Mouse (Mus musculus): ENCODE data around the gene Tmem216. TPM values are rescaled to one million over a fixed set of nuclear protein-coding genes. Genes with fewer than 3 reads are reported as not detected.

Tmem216 gene
- 52.9 and 54.1 TPM in 2 replicates for polyA plus RNA-seq (2016; fragmentation: Nextera tagmentation; extraction: Ambion mirVana)

DNA sequence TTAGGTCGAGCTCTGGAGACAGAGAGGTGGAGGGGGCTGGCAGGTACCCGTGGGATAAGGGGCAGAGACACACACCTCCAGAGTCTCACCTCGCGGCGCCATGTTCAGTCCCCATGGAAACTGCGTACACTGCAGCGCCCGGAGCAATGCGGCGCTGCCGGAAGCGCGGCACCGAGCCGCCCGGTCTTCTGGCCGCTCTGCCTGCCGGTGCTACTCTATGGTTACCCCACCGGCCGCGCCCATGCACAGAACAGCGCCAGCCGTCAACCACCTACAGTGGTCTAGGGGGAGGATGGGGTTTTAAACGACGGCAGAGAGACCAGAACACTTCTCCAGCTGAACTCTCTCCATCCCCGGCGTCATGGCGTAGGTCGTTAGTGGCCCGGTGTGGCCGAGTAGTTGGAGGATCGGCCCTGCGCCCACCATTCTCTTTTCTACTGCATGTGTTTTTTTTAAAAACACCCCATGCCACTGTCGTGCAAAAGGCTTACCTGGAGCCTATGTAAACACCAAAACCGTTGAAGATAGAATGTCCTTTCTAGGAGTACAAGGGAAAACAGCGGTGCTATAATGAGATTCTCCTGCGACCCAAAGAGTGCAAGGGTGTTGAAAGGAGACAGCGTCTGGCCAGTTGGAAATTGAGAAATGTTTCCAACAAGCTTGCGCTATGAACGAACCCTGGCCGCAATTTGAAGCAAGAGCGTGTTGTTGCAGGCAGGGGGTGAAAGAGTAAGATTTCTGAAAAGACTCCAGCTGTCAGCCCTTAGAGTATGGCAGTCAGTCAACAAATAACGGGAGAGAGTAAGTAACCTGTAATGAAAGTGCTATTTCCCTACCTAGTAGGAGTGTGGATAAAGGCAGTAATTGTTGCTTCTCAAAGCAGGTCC, at the start of gene Tmem216:
Tmem216 (minus strand) TSS at position 615 of the 887 bp plus-strand sequence.
- WGBS = 2% methylated on average over 43 of the region's 43 CpGs
- Histone ChIP-seq H3K4me3 (replicated peaks) (peak within 1 kb of the TSS; percentile 65), H3K36me3 (replicated peaks) (peaks cover 13% of the 10 kb centered on the region), H3K27ac (peak within 1 kb of the TSS; percentile 83), H3K9me3 (no peaks in the 10 kb centered on the region), H3K27me3 (no peaks in the 10 kb centered on the region), H3K4me2 (peak within 1 kb of the TSS; percentile 77), H3K9ac (peak within 1 kb of the TSS; percentile 66), H3K4me1 (peaks cover 18% of the 10 kb centered on the region)
- peak; percentile 99 for ATAC-seq (ENCODE audit: low FRiP score)

DNA sequence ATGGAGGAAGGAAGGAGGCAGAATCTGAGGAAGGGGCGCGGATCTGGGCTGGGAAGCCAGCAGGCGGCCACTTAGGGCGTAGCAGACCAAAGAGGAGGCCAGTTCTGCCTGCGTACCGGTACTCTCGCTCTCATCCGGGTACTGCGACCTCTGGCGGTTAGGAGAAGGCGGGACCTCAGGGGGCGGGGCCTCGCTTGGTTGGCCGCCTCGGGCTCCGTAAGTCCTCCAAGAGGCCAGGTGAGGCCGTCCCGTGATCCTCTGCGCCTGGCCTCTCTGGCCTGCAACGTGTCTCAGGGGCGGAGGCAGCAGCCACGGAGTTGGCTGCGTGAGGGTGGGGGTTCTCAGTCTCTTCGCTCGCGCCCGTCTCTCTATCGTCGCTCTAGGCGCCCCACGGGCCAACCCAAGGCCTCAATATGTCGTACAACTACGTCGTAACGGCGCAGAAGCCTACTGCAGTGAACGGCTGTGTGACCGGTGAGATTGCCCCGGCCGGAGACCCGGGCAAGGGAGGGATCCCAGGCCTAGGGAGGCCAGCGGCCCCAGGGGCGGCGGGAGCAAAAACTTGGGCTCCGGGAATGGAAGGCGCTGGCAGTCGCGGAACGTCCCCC, 49.4 kb upstream of the Tmem216 start, which contains the start of the genes Ddb1 and Tkfc:
Ddb1 (plus strand) TSS at position 35 of the 608 bp plus-strand sequence.
Tkfc (minus strand) TSS at position 362 of the 608 bp plus-strand sequence.
- Histone ChIP-seq H3K9ac (peak within 1 kb of the TSS; percentile 95), H3K4me3 (replicated peaks) (peak within 1 kb of the TSS; percentile 95), H3K27ac (peak within 1 kb of the TSS; percentile 93), H3K4me1 (peaks cover 43% of the 10 kb centered on the region), H3K9me3 (no peaks in the 10 kb centered on the region), H3K27me3 (no peaks in the 10 kb centered on the region), H3K36me3 (replicated peaks) (peaks cover 32% of the 10 kb centered on the region), H3K4me2 (peak within 1 kb of the TSS; percentile 82)
- peak; percentile 97 for ATAC-seq (ENCODE audit: low FRiP score)
- WGBS = under 1% methylated on average over 49 of the region's 49 CpGs

DNA sequence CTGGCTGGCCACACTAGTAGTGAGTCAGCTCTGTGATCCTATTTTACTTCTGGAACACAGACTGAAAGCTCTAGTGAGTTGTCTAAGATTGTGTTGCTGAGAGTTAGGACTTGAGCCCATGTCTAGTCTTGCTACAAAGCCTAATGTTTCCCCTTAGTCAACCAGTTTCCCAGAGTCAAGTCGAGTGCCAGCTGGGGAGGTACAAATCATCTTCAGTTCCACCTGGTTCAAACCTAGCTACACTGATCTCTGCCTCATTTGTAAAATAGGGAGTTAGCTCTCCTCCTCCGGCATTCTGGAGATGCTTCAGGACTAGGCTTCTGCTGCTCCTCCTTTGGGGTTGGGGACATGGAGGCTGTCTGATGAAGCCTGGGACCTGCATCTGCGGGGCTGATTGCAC, 48.5 kb upstream of the Tmem216 start:
- 70% methylated on average over 3 of the region's 3 CpGs for WGBS

DNA sequence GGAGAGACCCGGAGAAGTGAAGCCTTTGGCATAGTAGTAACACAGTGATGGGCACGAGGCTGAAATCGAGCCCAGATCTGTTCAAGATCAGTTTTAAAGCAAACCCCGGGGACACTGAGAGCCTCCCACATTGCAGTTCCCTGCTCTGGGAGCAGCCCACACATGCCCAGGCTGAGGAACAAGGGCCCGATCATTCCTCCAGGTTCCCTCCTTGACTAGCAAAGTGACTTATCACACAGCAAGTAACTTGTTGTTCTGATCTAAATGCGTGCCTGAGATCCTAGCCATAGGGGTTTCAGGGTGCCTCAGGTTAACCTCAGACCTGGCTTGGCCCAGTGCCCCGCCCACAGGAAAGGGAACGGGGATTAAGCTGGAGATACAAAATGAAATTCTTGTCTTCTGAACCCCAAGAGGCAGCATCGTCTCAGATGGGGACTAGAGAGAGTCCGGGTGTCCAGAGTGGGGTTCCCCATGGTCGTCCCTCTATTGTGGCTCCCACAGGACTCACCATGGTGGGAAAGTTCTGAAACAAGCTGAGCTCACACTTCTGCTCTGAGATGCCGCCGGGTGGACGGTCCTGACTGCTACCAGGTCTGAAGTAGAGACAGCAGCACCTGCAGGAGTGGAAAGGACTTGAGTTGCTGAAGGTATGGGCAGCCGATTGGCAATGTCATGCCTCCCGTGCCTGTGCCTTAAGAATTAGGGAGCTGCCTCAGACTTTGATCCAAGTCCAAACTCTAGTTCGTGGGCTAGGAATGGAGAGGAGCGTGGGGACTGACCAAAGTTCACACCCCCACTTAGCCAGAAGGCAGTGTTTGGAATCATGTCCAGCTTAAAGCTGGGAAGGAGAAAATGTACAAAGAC, 47.9 kb upstream of the Tmem216 start:
- WGBS = 85% methylated on average over 18 of the region's 18 CpGs
- Histone ChIP-seq H3K9ac (0 out of 2 replicates have a peak overlapping the region, but pooled peaks have one; percentile 95), H3K4me2 (no peak overlapping the region), H3K4me3 (replicated peaks) (no peak overlapping the region), H3K27me3 (no peaks in the 10 kb centered on the region), H3K36me3 (replicated peaks) (peaks cover 31% of the 10 kb centered on the region), H3K27ac (peak overlapping the region; percentile 93; the same call in 1 of the 2 replicates), H3K4me1 (peaks cover 43% of the 10 kb centered on the region), H3K9me3 (no peaks in the 10 kb centered on the region)
- ATAC-seq (ENCODE audit: low FRiP score) = no peak

More for the DNA sequence above, 48.5 kb upstream of the Tmem216 start:
- no peaks in the 10 kb centered on the region for H3K27me3 ChIP-seq
- no peaks in the 10 kb centered on the region for H3K9me3 ChIP-seq
- H3K9ac ChIP-seq = peak overlapping the region; percentile 95
- H3K4me2 ChIP-seq = peak overlapping the region; percentile 82
- no peak for ATAC-seq (ENCODE audit: low FRiP score)
- peaks cover 32% of the 10 kb centered on the region for H3K36me3 ChIP-seq (replicated peaks)
- peak overlapping the region; percentile 95 for H3K4me3 ChIP-seq (replicated peaks)
- peak overlapping the region; percentile 93 for H3K27ac ChIP-seq
- peaks cover 43% of the 10 kb centered on the region for H3K4me1 ChIP-seq

DNA sequence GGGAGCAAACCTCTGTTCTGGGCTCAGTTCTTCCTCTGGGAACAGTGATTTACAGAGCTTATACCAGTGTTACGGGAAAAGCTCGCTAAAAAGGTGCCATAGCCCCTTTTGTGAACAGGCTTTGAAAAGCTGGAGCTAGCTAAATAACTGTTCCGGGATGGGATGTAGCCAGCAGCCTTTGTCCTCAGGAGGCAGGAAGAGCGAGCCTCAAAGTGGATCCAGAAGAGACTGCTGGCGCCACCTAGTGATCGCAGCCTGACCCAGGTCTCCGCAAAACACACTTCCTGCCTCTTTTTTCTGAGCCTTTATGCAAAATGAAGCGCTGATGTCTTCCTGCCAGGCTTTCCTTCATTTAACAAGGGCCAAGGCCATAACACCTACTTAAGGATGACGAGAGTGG, 46.7 kb upstream of the Tmem216 start:
- Histone ChIP-seq H3K4me1 (peaks cover 40% of the 10 kb centered on the region), H3K4me3 (replicated peaks) (peak overlapping the region; percentile 31), H3K9me3 (no peaks in the 10 kb centered on the region), H3K36me3 (replicated peaks) (peaks cover 27% of the 10 kb centered on the region), H3K27me3 (no peaks in the 10 kb centered on the region), H3K9ac (peak overlapping the region; percentile 79), H3K4me2 (peak overlapping the region; percentile 58), H3K27ac (peak overlapping the region; percentile 94)
- WGBS = under 1% methylated on average over 9 of the region's 9 CpGs
- peak; percentile 69 for ATAC-seq (ENCODE audit: low FRiP score)

DNA sequence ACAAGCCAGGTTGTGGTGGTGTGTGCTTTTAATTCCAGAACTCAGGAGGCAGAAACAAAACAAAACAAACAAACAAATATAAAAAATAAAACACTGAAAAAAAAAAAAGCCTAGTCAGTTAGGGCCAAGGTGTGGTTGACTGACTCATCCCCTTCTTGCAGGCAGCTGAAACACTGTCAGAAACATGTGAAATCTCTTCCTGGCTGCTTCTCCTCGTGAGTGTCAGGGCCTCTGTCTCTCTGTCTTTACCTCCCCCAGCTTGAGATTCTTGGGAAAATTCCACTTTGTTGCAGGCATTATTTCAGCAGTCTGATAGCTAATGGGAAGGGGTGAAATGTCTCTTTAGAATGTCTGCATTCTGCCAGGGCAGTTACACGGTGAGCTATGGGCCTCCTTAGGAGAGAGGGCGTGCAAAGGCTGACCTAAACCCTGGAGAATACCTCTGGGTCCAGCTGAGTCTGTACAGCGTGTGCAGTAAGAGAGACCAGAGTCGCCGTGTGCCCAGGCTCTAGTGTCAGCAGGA, 46.3 kb upstream of the Tmem216 start:
- Histone ChIP-seq H3K4me2 (peak overlapping the region; percentile 58), H3K4me1 (peaks cover 36% of the 10 kb centered on the region), H3K9ac (peak overlapping the region; percentile 79), H3K27me3 (no peaks in the 10 kb centered on the region), H3K9me3 (no peaks in the 10 kb centered on the region), H3K27ac (peak overlapping the region; percentile 94), H3K4me3 (replicated peaks) (peak overlapping the region; percentile 31), H3K36me3 (replicated peaks) (peaks cover 24% of the 10 kb centered on the region)
- ATAC-seq (ENCODE audit: low FRiP score) = peak; percentile 40; the same call in 1 of the 2 replicates
- WGBS = 2% methylated on average over 6 of the region's 6 CpGs

DNA sequence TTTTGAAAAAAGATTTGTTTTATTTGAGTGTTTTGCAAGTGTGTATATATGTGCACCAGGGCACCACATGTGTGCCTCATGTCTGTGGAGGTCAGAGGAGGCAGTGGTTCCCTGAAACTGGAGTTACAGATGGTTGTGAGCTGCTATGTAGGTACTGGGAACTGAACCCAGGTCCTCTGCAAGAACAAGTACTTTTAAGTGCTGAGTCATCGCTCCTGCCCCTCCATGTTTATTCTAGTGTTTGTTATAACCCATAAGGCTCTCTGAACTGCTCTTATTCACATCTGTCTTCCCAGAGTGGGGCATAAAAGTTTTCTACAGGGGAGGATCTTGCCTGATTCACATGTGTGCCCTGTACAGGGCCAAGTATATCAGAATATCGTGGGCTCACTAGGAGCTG, 43.6 kb upstream of the Tmem216 start:
- Histone ChIP-seq H3K4me1 (peaks cover 23% of the 10 kb centered on the region), H3K9ac (no peak overlapping the region), H3K9me3 (no peaks in the 10 kb centered on the region), H3K27ac (no peak overlapping the region), H3K36me3 (replicated peaks) (peaks cover 37% of the 10 kb centered on the region), H3K4me2 (no peak overlapping the region), H3K27me3 (no peaks in the 10 kb centered on the region), H3K4me3 (replicated peaks) (no peak overlapping the region)
- ATAC-seq (ENCODE audit: low FRiP score) = no peak
- WGBS = 94% methylated on average over 2 of the region's 2 CpGs

DNA sequence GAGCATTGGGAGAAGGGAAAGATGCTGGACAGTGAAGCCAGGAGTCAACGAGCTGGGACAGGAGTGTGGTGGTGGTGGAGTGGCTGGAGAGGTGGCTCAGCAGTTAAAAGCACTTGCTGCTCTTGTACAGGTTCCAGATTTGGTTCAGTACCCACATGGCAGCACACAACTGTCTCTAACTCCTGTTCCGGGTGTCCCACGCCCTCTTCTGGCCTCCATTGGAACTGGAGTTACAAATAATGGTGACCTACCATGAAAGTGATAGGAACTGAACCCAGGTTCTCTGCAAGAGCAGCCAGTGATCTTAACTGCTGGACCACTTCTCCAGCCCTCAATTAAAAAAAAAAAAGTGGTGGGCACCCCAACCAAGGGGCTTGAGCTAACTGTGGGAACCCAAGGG, 42.1 kb upstream of the Tmem216 start:
- Histone ChIP-seq H3K4me2 (no peak overlapping the region), H3K36me3 (replicated peaks) (peaks cover 50% of the 10 kb centered on the region), H3K9ac (no peak overlapping the region), H3K4me3 (replicated peaks) (no peak overlapping the region), H3K4me1 (peaks cover 9% of the 10 kb centered on the region), H3K27me3 (no peaks in the 10 kb centered on the region), H3K27ac (no peak overlapping the region), H3K9me3 (no peaks in the 10 kb centered on the region)
- WGBS = 41% methylated on average over 3 of the region's 3 CpGs
- no peak for ATAC-seq (ENCODE audit: low FRiP score)

DNA sequence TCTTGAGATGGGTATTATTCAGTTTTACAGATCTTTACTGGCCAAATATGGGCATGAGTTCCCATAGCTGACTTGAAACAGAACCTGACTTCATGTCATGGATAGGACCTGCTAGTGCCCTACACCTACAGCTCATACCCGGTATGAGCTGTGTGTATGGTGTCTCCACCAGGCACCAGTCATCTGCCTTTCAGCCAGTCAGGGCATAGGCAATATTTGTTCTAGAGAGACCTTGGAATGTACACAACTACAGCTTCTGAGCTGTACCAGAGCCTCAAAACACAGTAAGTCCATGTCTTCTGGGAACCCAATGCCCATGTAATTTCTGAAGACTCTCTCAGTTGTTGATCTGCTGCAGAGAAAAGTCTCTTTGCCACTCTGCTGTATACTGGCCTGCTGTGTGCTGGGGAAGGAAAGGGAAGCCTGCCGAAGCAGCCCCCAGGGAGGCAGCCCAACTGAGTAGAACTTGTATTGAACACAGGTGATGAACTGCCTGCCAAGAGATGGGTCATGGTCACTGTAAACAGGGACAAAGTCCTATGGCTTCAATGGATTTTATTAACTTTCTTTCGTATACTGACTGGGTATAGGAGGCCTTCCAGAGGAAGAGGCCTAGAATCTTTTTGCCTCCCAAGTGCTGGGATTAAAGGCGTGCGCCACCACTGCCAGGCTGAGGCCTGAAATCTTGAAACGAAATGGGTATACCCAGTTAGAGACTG, 35.8 kb upstream of the Tmem216 start:
- WGBS = 94% methylated on average over 6 of the region's 6 CpGs
- Histone ChIP-seq H3K27me3 (no peaks in the 10 kb centered on the region), H3K36me3 (replicated peaks) (peaks cover 45% of the 10 kb centered on the region), H3K4me1 (no peaks in the 10 kb centered on the region; the same call in 1 of the 2 replicates), H3K9me3 (no peaks in the 10 kb centered on the region), H3K4me2 (no peak overlapping the region), H3K27ac (no peak overlapping the region), H3K9ac (no peak overlapping the region), H3K4me3 (replicated peaks) (no peak overlapping the region)
- ATAC-seq (ENCODE audit: low FRiP score) = no peak

DNA sequence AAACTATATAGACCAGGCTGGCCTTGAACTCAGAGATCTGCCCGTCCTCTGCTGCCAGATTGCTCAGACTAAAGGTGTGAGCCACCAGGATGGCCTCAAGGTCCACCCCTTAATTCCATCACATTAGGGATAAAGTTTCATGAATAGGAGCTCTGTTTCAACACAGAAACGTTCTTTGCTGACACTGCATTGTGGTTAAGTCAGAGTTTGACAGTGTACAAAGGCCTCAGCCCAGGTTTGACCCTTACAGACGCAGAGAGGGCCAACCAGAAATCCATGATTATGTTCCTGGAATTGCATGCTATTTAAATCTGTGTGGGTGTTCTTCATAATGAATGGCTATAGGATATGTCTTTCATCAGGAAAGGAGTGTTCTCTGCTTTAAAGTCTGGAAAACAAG, 34.3 kb upstream of the Tmem216 start:
- Histone ChIP-seq H3K27ac (no peak overlapping the region), H3K4me3 (replicated peaks) (no peak overlapping the region), H3K4me1 (no peaks in the 10 kb centered on the region; the same call in 1 of the 2 replicates), H3K36me3 (replicated peaks) (peaks cover 36% of the 10 kb centered on the region), H3K27me3 (no peaks in the 10 kb centered on the region), H3K9me3 (no peaks in the 10 kb centered on the region), H3K4me2 (no peak overlapping the region), H3K9ac (no peak overlapping the region)
- ATAC-seq (ENCODE audit: low FRiP score) = no peak
- WGBS = 70% methylated on average over 3 of the region's 3 CpGs
